Mouse (Mus musculus) midbrain, embryonic 12.5 days (tissue): ENCODE data around the gene Foxb2. TPM values are rescaled to one million over a fixed set of nuclear protein-coding genes. Genes with fewer than 3 reads are reported as not detected.
A peak's percentile ranks its signal among the peaks of the same experiment; 100 is the strongest.
"Not testable (repeated sequence)": the region's sequence is repeated elsewhere in the genome, so short reads cannot be mapped to it uniquely, and the experiment has no call there.

Experiments
- ATAC-seq: fragments of 200-750 bp; cut with Nextera tagmentation; 2 replicates; pipeline ENCODE4 v1.8.0; 2017; ENCODE audit warnings: low read depth, moderate TSS enrichment, moderate library complexity; ENCODE audit not compliant: low FRiP score
- H3K27ac ChIP-seq: fragments of 300-500 bp; sonication (generic); replicated peaks from 2 replicates; pipeline ENCODE4 v1.5.1; 2016; ENCODE audit warnings: mild to moderate bottlenecking
- H3K27me3 ChIP-seq: fragments of 300-500 bp; sonication (generic); 2 replicates; pipeline ENCODE4 v1.6.1; 2016; ENCODE audit warnings: mild to moderate bottlenecking
- H3K36me3 ChIP-seq: fragments of 300-500 bp; sonication (generic); 2 replicates; pipeline ENCODE4 v1.6.1; 2016
- H3K4me1 ChIP-seq: fragments of 300-500 bp; sonication (generic); 2 replicates; pipeline ENCODE4 v1.6.1; 2016
- H3K4me2 ChIP-seq: fragments of 300-500 bp; sonication (generic); replicated peaks from 2 replicates; pipeline ENCODE4 v1.6.1; 2016; ENCODE audit warnings: mild to moderate bottlenecking, moderate library complexity
- H3K4me3 ChIP-seq: fragments of 300-500 bp; sonication (generic); 2 replicates; pipeline ENCODE4 v1.5.1; 2016; ENCODE audit warnings: mild to moderate bottlenecking
- H3K9ac ChIP-seq: fragments of 300-500 bp; sonication (generic); replicated peaks from 2 replicates; pipeline ENCODE4 v1.6.1; 2016; ENCODE audit warnings: mild to moderate bottlenecking, moderate library complexity
- H3K9me3 ChIP-seq: fragments of 300-500 bp; sonication (generic); 2 replicates; pipeline ENCODE4 v1.6.1; 2016; ENCODE audit warnings: mild to moderate bottlenecking
- WGBS: fragments of 180-500 bp; shearing (Covaris S2); methylation state at CpG from one replicate; pipeline ENCODE4 v1.1.7; 2016; 5-methylcytosine and 5-hydroxymethylcytosine counted together
- polyA plus RNA-seq: library from polyadenylated mRNA; unstranded; fragments of >200 nt; fragmentation: Nextera tagmentation; extraction: Ambion mirVana; gene quantifications from 2 replicates; pipeline ENCODE4 v1.2.1, GENCODE M21; 2016

The Foxb2 gene
- polyA plus RNA-seq, 1 experiment from 2014 or later, result 0.59 TPM

GRCm38 (mm10) chr19:16871192-16871760 lies 2.3 kb downstream of the Foxb2 start:
- H3K9ac ChIP-seq, result no peak overlapping the region
- H3K27ac ChIP-seq, result no peak overlapping the region
- H3K27me3 ChIP-seq, result peaks cover 95% of the 10 kb centered on the region
- peaks cover 50% of the 10 kb centered on the region for H3K4me1 ChIP-seq
- no peaks in the 10 kb centered on the region for H3K36me3 ChIP-seq
- no peaks in the 10 kb centered on the region for H3K9me3 ChIP-seq
- peak overlapping the region; percentile 87 for H3K4me2 ChIP-seq
- under 1% methylated on average over 24 of the region's 24 CpGs for WGBS
- no peak for ATAC-seq
- H3K4me3 ChIP-seq, result peak overlapping the region; percentile 55

- Histone ChIP-seq H3K4me3 (peak overlapping the region; percentile 55; the same call in 1 of the 2 replicates), H3K9me3 (no peaks in the 10 kb centered on the region), H3K27ac (no peak overlapping the region), H3K9ac (no peak overlapping the region), H3K36me3 (no peaks in the 10 kb centered on the region), H3K4me1 (peaks cover 43% of the 10 kb centered on the region), H3K27me3 (peaks cover 90% of the 10 kb centered on the region), H3K4me2 (peak overlapping the region; percentile 87; the same call in 1 of the 2 replicates)
- under 1% methylated on average over 28 of the region's 28 CpGs for WGBS
- no peak for ATAC-seq
Observed at GRCm38 (mm10) chr19:16870501-16871191, 3.0 kb downstream of the Foxb2 start.

GRCm38 (mm10) chr19:16868534-16868933 lies 5.1 kb downstream of the Foxb2 start:
- Histone ChIP-seq H3K9me3 (no peaks in the 10 kb centered on the region), H3K27ac (no peak overlapping the region), H3K9ac (no peak overlapping the region), H3K4me2 (no peak overlapping the region), H3K36me3 (no peaks in the 10 kb centered on the region), H3K27me3 (peaks cover 69% of the 10 kb centered on the region), H3K4me3 (no peak overlapping the region), H3K4me1 (peaks cover 29% of the 10 kb centered on the region)
- ATAC-seq, result no peak
- 36% methylated on average over 5 of the region's 5 CpGs for WGBS

GRCm38 (mm10) chr19:16858646-16859045 lies 15.0 kb downstream of the Foxb2 start:
- Histone ChIP-seq H3K4me2 (no peak overlapping the region), H3K27ac (no peak overlapping the region), H3K9me3 (no peaks in the 10 kb centered on the region), H3K27me3 (peaks cover 5% of the 10 kb centered on the region), H3K4me3 (no peak overlapping the region), H3K36me3 (no peaks in the 10 kb centered on the region), H3K4me1 (no peaks in the 10 kb centered on the region), H3K9ac (no peak overlapping the region)
- 34% methylated on average over 4 of the region's 4 CpGs for WGBS
- no peak for ATAC-seq

- 72% methylated on average over 5 of the region's 5 CpGs for WGBS
- ATAC-seq, result no peak
- H3K27me3 ChIP-seq, result no peaks in the 10 kb centered on the region; the same call in none of the 2 replicates
- H3K4me1 ChIP-seq, result no peaks in the 10 kb centered on the region
- H3K9me3 ChIP-seq, result no peaks in the 10 kb centered on the region
- H3K36me3 ChIP-seq, result no peaks in the 10 kb centered on the region
- no peak overlapping the region for H3K9ac ChIP-seq
- no peak overlapping the region for H3K27ac ChIP-seq
- H3K4me2 ChIP-seq, result no peak overlapping the region
- no peak overlapping the region for H3K4me3 ChIP-seq
Observed at GRCm38 (mm10) chr19:16856752-16857151, 16.9 kb downstream of the Foxb2 start.

- ATAC-seq, result not testable (repeated sequence)
Observed at GRCm38 (mm10) chr19:16844091-16844490, 29.5 kb downstream of the Foxb2 start.

GRCm38 (mm10) chr19:16841516-16842249 lies 31.9 kb downstream of the Foxb2 start:
- Histone ChIP-seq H3K4me3 (no peak overlapping the region), H3K9me3 (0 out of 2 replicates have a peak, but pooled peaks cover 3% of the 10 kb centered on the region), H3K4me2 (peak overlapping the region; percentile 25; the same call in 1 of the 2 replicates), H3K27me3 (no peaks in the 10 kb centered on the region), H3K4me1 (peaks cover 14% of the 10 kb centered on the region), H3K36me3 (no peaks in the 10 kb centered on the region), H3K27ac (no peak overlapping the region), H3K9ac (no peak overlapping the region)
- WGBS, result 8% methylated on average over 9 of the region's 9 CpGs
- peak; percentile 82 for ATAC-seq

More at GRCm38 (mm10) chr19:16844091-16844490, 29.5 kb downstream of the Foxb2 start:
- WGBS, result 90% methylated on average over 2 of the region's 2 CpGs
- not testable (repeated sequence) for H3K4me3 ChIP-seq, H3K36me3 ChIP-seq, H3K27me3 ChIP-seq, H3K27ac ChIP-seq, H3K9ac ChIP-seq, H3K4me2 ChIP-seq, H3K9me3 ChIP-seq
- H3K4me1 ChIP-seq, result peaks cover 14% of the 10 kb centered on the region

GRCm38 (mm10) chr19:16841001-16841400 lies 32.6 kb downstream of the Foxb2 start:
- H3K27me3 ChIP-seq, result no peaks in the 10 kb centered on the region
- no peak overlapping the region for H3K27ac ChIP-seq
- H3K4me2 ChIP-seq, result 0 out of 2 replicates have a peak overlapping the region, but pooled peaks have one; percentile 25
- H3K4me3 ChIP-seq, result no peak overlapping the region
- 67% methylated on average over 8 of the region's 8 CpGs for WGBS
- peaks cover 14% of the 10 kb centered on the region for H3K4me1 ChIP-seq
- 0 out of 2 replicates have a peak, but pooled peaks have one; percentile 44 for ATAC-seq
- H3K9ac ChIP-seq, result no peak overlapping the region
- H3K36me3 ChIP-seq, result no peaks in the 10 kb centered on the region
- H3K9me3 ChIP-seq, result 0 out of 2 replicates have a peak, but pooled peaks cover 3% of the 10 kb centered on the region

GRCm38 (mm10) chr19:16827657-16828056 lies 45.9 kb downstream of the Foxb2 start:
- Histone ChIP-seq H3K27me3 (no peaks in the 10 kb centered on the region), H3K9ac (no peak overlapping the region), H3K36me3 (no peaks in the 10 kb centered on the region), H3K27ac (no peak overlapping the region), H3K4me2 (no peak overlapping the region), H3K4me1 (no peaks in the 10 kb centered on the region), H3K9me3 (no peaks in the 10 kb centered on the region), H3K4me3 (no peak overlapping the region)
- WGBS, result 81% methylated on average over 5 of the region's 5 CpGs
- ATAC-seq, result no peak

- ATAC-seq, result no peak
- 66% methylated on average over 5 of the region's 5 CpGs for WGBS
- H3K9me3 ChIP-seq, result no peaks in the 10 kb centered on the region
- no peaks in the 10 kb centered on the region for H3K4me1 ChIP-seq
- H3K36me3 ChIP-seq, result no peaks in the 10 kb centered on the region
- no peak overlapping the region for H3K27ac ChIP-seq
- no peak overlapping the region for H3K9ac ChIP-seq
- H3K4me3 ChIP-seq, result no peak overlapping the region
- H3K4me2 ChIP-seq, result no peak overlapping the region
- H3K27me3 ChIP-seq, result no peaks in the 10 kb centered on the region
Observed at GRCm38 (mm10) chr19:16825228-16825627, 48.4 kb downstream of the Foxb2 start.
